Mouse (Mus musculus) lung, postnatal 0 days (tissue): ENCODE measurements at regions not wholly inside any gene's neighbourhood (a gene's known extent, or its start where the extent isn't known, plus 50 kb on each side); places are given as distances from the start of the nearest gene placed in this dataset.

Source experiments
- CTCF ChIP-seq: IDR thresholded peaks from 2 replicates; pipeline ENCODE4 v1.5.1; 2016; ENCODE audit warnings: antibody characterized with exemption, mild to moderate bottlenecking
- EP300 ChIP-seq: IDR thresholded peaks from 2 replicates; pipeline ENCODE4 v1.6.1; 2016; ENCODE audit warnings: antibody characterized with exemption, mild to moderate bottlenecking, control low read depth

GRCm38 (mm10) chr3:131769976-131770375 is 205.4 kb downstream of the Papss1 start:
- TF ChIP-seq CTCF (no peak), EP300 (no peak)
